Mouse (Mus musculus) megakaryocyte, embryonic 14.5 days (primary cell): ENCODE results near the gene Gigyf1. TPM values are rescaled to one million over a fixed set of nuclear protein-coding genes. Genes with fewer than 3 reads are reported as not detected.

ENCODE experiments used
- H3K27me3 ChIP-seq: replicated peaks from 2 replicates; pipeline ENCODE3; 2012; ENCODE audit warnings: inconsistent platforms
- H3K36me3 ChIP-seq: replicated peaks from 2 replicates; pipeline ENCODE3; 2012; ENCODE audit warnings: low read length, inconsistent platforms, mixed read lengths
- H3K4me1 ChIP-seq: 2 replicates; pipeline ENCODE4 v1.6.1; 2012; ENCODE audit warnings: inconsistent platforms
- H3K4me3 ChIP-seq: replicated peaks from 2 replicates; pipeline ENCODE3; 2012; ENCODE audit warnings: moderate library complexity, mild to moderate bottlenecking, inconsistent platforms
- H3K9me3 ChIP-seq: 2 replicates; pipeline ENCODE4 v1.6.1; 2012; ENCODE audit warnings: inconsistent platforms
- FLI1 ChIP-seq: IDR thresholded peaks from 2 replicates; pipeline ENCODE4 v1.6.1; 2012; ENCODE audit warnings: low read length, inconsistent platforms, mixed read lengths
- GATA1 ChIP-seq: IDR thresholded peaks from 3 replicates; pipeline ENCODE4 v1.6.1; 2012; ENCODE audit warnings: mixed read lengths, low read length, inconsistent platforms, borderline replicate concordance
- polyA plus RNA-seq: library from polyadenylated mRNA; stranded (reverse); fragments of >175 nt; gene quantifications from 2 replicates; pipeline ENCODE4 v1.2.3, GENCODE M21; 2012; ENCODE audit warnings: low replicate concordance; ENCODE audit not compliant: insufficient read depth

The Gigyf1 gene
- polyA plus RNA-seq, 1 experiment = 15.3 TPM

GRCm38 (mm10) chr5:137569031-137569430, 50.7 kb downstream of the Gigyf1 start:
- peaks cover 5% of the 10 kb centered on the region; the same call in 1 of the 2 replicates for H3K9me3 ChIP-seq
- H3K27me3 ChIP-seq = peaks cover 86% of the 10 kb centered on the region
- peaks cover 37% of the 10 kb centered on the region for H3K4me1 ChIP-seq
- no peaks in the 10 kb centered on the region for H3K36me3 ChIP-seq
- TF ChIP-seq FLI1 (no peak), GATA1 (no peak)
- H3K4me3 ChIP-seq = peak overlapping the region; percentile 15

DNA sequence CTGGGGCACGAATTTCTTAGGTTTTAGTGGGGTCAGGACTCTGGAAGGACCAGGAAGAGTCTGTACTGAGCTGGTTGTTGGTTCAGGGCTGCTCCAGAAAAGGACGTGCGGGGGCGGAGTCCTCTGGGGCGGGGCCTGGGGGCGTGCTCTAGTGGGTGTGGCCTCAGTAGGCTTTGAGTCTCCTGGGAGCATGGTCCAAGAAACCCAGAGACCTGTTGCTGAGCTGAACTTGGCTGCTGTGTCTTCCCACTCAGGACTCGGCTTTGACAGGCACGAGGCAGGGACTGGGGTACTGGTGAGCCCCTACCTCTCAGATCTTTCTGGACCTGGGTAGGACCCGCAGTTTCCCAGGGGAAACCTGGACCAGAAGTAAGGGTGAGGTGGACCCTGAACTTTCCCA, 51.3 kb downstream of the Gigyf1 start, which contains the start of gene Tfr2:
TSS of gene Tfr2 (plus strand) at position 176 of the 400 bp plus-strand sequence.
- H3K36me3 ChIP-seq = no peaks in the 10 kb centered on the region
- peaks cover 37% of the 10 kb centered on the region for H3K4me1 ChIP-seq
- peak within 1 kb of the TSS; percentile 84 for H3K4me3 ChIP-seq
- H3K9me3 ChIP-seq = peaks cover 11% of the 10 kb centered on the region
- H3K27me3 ChIP-seq = peaks cover 88% of the 10 kb centered on the region
- no peak for TF ChIP-seq FLI1
- TF ChIP-seq GATA1 = no peak

- H3K27me3 ChIP-seq = peaks cover 88% of the 10 kb centered on the region
- peaks cover 37% of the 10 kb centered on the region for H3K4me1 ChIP-seq
- no peak for TF ChIP-seq FLI1
- no peak for TF ChIP-seq GATA1
- H3K9me3 ChIP-seq = peaks cover 13% of the 10 kb centered on the region
- H3K4me3 ChIP-seq = peak overlapping the region; percentile 84
- no peaks in the 10 kb centered on the region for H3K36me3 ChIP-seq
Observed at GRCm38 (mm10) chr5:137570181-137570580, 51.8 kb downstream of the Gigyf1 start.

GRCm38 (mm10) chr5:137570691-137571586, 52.6 kb downstream of the Gigyf1 start:
- no peak for TF ChIP-seq FLI1
- no peak for TF ChIP-seq GATA1
- Histone ChIP-seq H3K9me3 (peaks cover 13% of the 10 kb centered on the region), H3K36me3 (no peaks in the 10 kb centered on the region), H3K4me1 (peaks cover 37% of the 10 kb centered on the region), H3K27me3 (peaks cover 81% of the 10 kb centered on the region), H3K4me3 (peak overlapping the region; percentile 80)

- H3K4me1 ChIP-seq = peaks cover 31% of the 10 kb centered on the region
- no peak for TF ChIP-seq GATA1
- TF ChIP-seq FLI1 = no peak
- no peak overlapping the region for H3K4me3 ChIP-seq
- H3K27me3 ChIP-seq = peaks cover 69% of the 10 kb centered on the region
- H3K9me3 ChIP-seq = peaks cover 8% of the 10 kb centered on the region
- peaks cover 3% of the 10 kb centered on the region for H3K36me3 ChIP-seq
Observed at GRCm38 (mm10) chr5:137574470-137574901, 56.1 kb downstream of the Gigyf1 start.

Other genes with a start within 250 kb of the Gigyf1 start
- gene Ache, start 231.0 kb upstream of the Gigyf1 start, polyA plus RNA-seq = 206 and 642 TPM in 2 replicates
- 278 and 294 TPM in 2 replicates for gene Ufsp1, start 223.9 kb upstream of the Gigyf1 start, polyA plus RNA-seq
- gene Srrt, start 210.9 kb upstream of the Gigyf1 start, polyA plus RNA-seq = 163 and 271 TPM in 2 replicates
- 35.0 and 68.0 TPM in 2 replicates for gene Trip6, start 204.1 kb upstream of the Gigyf1 start, polyA plus RNA-seq
- gene Slc12a9, start 185.0 kb upstream of the Gigyf1 start, polyA plus RNA-seq = 2.5 and 6.4 TPM in 2 replicates
- gene Ephb4, start 168.4 kb upstream of the Gigyf1 start, polyA plus RNA-seq = not detected in 2 replicates
- gene Zan, start 41.5 kb upstream of the Gigyf1 start, polyA plus RNA-seq = not detected in 2 replicates
- gene Pop7, start 16.0 kb upstream of the Gigyf1 start, polyA plus RNA-seq = 30.7 and 70.0 TPM in 2 replicates
- gene Epo, start 14.7 kb downstream of the Gigyf1 start, polyA plus RNA-seq = not detected in 2 replicates
- gene Gnb2, start 15.0 kb downstream of the Gigyf1 start, polyA plus RNA-seq = 332 and 439 TPM in 2 replicates
- gene Actl6b, start 35.0 kb downstream of the Gigyf1 start, polyA plus RNA-seq = not detected in 2 replicates
- gene Tfr2, start 51.3 kb downstream of the Gigyf1 start, polyA plus RNA-seq = 1.7 and 5.8 TPM in 2 replicates
- 459 and 906 TPM in 2 replicates for gene Mospd3, start 82.5 kb downstream of the Gigyf1 start, polyA plus RNA-seq
- gene Pcolce, start 95.2 kb downstream of the Gigyf1 start, polyA plus RNA-seq = 0.09 and 0.87 TPM in 2 replicates
- gene Fbxo24, start 110.5 kb downstream of the Gigyf1 start, polyA plus RNA-seq = 0.15 TPM in 1 of 2 replicates, not detected in the other
- 138 and 187 TPM in 2 replicates for gene Lrch4, start 110.6 kb downstream of the Gigyf1 start, polyA plus RNA-seq
- 5.6 and 30.5 TPM in 2 replicates for gene Gm20605, start 110.6 kb downstream of the Gigyf1 start, polyA plus RNA-seq
- 62.2 and 72.5 TPM in 2 replicates for gene Sap25, start 122.8 kb downstream of the Gigyf1 start, polyA plus RNA-seq
- 0.95 TPM in 1 of 2 replicates, not detected in the other for gene Irs3, start 127.2 kb downstream of the Gigyf1 start, polyA plus RNA-seq
- gene Agfg2, start 166.2 kb downstream of the Gigyf1 start, polyA plus RNA-seq = 58.4 and 131 TPM in 2 replicates
- 5.9 and 8.4 TPM in 2 replicates for gene Nyap1, start 223.1 kb downstream of the Gigyf1 start, polyA plus RNA-seq
- gene Tsc22d4, start 227.2 kb downstream of the Gigyf1 start, polyA plus RNA-seq = 582 and 1,005 TPM in 2 replicates